Mouse (Mus musculus) liver, embryonic 14.5 days (tissue): ENCODE results near the gene Trmt6.

Experiments
- CTCF ChIP-seq: IDR thresholded peaks from 2 replicates; pipeline ENCODE4 v1.5.1; 2016; ENCODE audit warnings: antibody characterized with exemption, low read depth, control low read depth
- EP300 ChIP-seq: IDR thresholded peaks from 2 replicates; pipeline ENCODE4 v1.6.1; 2016; ENCODE audit warnings: antibody characterized with exemption, low read depth

DNA sequence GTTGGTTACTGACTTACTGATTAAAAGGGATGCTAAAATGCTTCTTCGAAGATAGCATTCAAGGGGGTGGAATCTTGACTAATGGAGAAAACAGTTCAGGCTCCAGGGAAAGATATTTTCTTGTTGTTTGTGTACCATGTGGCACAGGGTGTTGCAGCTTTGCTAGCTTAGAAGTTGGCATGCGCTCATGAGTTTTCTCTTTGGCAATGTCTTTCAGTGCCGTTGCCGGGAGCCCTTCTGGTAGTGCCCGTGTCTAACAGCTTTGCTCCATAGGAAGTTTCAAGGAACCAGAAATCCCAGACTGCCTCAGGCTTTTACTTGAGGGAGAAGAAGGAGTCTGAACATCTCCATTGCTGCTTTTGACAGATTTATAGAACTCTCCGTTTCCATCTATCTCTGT is 33.3 kb upstream of the Trmt6 start:
- TF ChIP-seq CTCF (no peak), EP300 (no peak)
